Mouse (Mus musculus): Measurements from ENCODE around the gene Ppp2r5a.

DNA sequence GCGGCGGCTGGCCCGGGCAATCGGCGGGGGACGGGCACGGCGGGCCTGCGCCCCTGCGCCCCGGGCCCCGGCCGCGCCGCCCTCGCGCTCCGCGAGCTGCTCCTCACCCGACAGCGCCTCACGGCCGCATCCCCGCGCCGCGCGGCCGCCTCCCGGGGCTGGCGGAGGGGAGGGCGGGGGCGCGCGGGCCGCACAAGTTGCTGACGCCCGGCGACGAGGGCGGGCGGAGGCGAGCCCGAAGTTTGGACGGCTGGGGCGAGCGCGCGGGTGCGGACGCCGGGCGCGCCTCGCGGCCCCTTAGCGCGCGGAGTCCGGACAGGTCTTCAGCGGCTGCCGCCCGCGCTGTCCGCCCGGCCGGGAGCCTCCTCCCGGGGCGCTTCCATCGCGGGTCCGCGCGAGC, 6.6 kb downstream of the Ppp2r5a start:
- TF ChIP-seq CTCF (IDR thresholded peaks at IDR 0.05; ENCODE audit: insufficient read depth, low read depth, low read length) = no peak
- no peak for TF ChIP-seq POLR2A (IDR thresholded peaks at IDR 0.05; ENCODE audit: insufficient read depth, low read depth, low read length)
